Mouse (Mus musculus) erythroblast, embryonic 14.5 days (primary cell): ENCODE measurements around the gene Pde4d. TPM values are rescaled to one million over a fixed set of nuclear protein-coding genes. Genes with fewer than 3 reads are reported as not detected.

ENCODE experiments used
- H3K27me3 ChIP-seq: 2 replicates; pipeline ENCODE4 v1.6.1; 2012; ENCODE audit warnings: inconsistent platforms; ENCODE audit not compliant: control insufficient read depth
- H3K36me3 ChIP-seq: 2 replicates; pipeline ENCODE4 v1.6.1; 2012; ENCODE audit warnings: mild to moderate bottlenecking, inconsistent platforms; ENCODE audit not compliant: control insufficient read depth
- H3K4me1 ChIP-seq: 2 replicates; pipeline ENCODE4 v1.6.1; 2012; ENCODE audit warnings: inconsistent platforms; ENCODE audit not compliant: control insufficient read depth
- H3K4me3 ChIP-seq: replicated peaks from 2 replicates; pipeline ENCODE3; 2012; ENCODE audit warnings: moderate library complexity, mild to moderate bottlenecking, inconsistent platforms
- H3K9me3 ChIP-seq: 2 replicates; pipeline ENCODE4 v1.6.1; 2012; ENCODE audit warnings: low read length, inconsistent platforms, mixed read lengths; ENCODE audit not compliant: control insufficient read depth
- GATA1 ChIP-seq: IDR thresholded peaks from 2 replicates; pipeline ENCODE4 v1.6.1; 2012; ENCODE audit warnings: low read length, inconsistent platforms, mixed read lengths
- TAL1 ChIP-seq: IDR thresholded peaks from 3 replicates; pipeline ENCODE4 v1.6.1; 2012; ENCODE audit warnings: low read length, inconsistent platforms, mixed read lengths
- polyA plus RNA-seq: library from polyadenylated mRNA; stranded (reverse); fragments of >175 nt; gene quantifications from 2 replicates; pipeline ENCODE4 v1.2.3, GENCODE M21; 2012

Gene Pde4d
- polyA plus RNA-seq, 1 experiment = 0.23 TPM

DNA sequence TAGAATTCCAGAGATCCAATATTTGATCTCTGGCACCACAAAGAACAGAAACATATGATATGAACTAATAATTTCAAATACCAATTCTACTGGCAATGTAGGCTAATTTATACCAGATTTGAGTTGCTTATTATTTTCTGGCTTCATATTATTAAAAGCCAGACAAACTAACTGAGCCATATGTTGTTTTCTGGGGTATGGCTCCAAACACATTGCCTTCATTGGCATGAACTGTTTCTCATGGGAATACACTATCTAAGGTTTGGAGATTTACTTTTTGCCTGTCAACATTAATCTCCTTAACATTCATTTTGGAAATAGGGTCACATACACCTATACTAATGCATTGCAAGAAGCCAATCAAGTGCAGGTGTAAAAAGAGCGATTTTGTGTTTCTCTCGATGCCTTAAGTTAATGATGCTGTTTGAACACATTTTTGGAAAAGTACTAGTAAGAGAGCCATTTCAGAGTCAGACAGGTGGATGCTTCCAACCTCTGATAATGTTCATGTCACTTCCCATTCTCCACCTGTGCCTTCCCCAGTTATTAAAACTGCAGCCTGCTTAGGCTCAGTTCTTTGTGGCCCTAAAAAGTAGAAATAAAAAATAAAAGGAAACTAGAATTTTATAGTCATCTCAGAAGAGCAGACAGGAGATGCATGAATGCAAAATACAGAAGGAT, 1070.4 kb downstream of the Pde4d start:
- TF ChIP-seq TAL1 (no peak), GATA1 (no peak)
- Histone ChIP-seq H3K9me3 (no peaks in the 10 kb centered on the region), H3K36me3 (no peaks in the 10 kb centered on the region), H3K4me1 (no peaks in the 10 kb centered on the region), H3K27me3 (no peaks in the 10 kb centered on the region), H3K4me3 (no peak overlapping the region)

DNA sequence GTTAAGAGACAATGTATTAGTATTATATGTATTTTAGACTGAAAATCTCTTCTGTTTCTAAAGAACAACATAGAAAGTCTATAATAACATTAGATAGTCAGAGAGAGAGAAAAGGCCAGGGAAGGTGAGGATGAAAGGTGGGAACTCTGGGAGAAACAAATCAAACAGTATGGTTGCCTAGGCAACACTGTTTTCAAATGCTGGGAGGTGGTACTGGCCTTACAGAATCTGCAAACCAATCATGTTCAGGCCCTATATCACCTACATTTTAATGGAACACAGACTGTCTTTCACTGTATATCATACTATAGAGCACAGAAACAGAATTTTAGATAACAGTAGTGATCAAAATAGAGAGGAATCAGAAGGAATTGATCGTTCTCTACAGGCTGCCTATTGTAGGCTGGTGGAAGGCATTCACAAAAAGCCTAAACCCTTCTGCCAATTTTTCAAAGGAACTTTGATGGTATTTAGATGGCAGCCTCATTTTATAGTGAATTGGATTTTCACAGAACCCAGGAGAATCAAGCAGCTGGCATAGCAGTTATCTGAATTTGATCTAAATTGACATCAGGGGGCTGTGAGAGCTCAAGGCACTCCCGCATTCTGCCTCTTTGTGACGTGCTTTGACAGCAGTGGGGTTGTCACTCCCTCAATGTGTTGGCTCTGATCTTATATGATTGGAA, 1084.2 kb downstream of the Pde4d start:
- Histone ChIP-seq H3K9me3 (no peaks in the 10 kb centered on the region), H3K27me3 (no peaks in the 10 kb centered on the region), H3K4me3 (no peak overlapping the region), H3K36me3 (no peaks in the 10 kb centered on the region), H3K4me1 (no peaks in the 10 kb centered on the region)
- TF ChIP-seq TAL1 = no peak
- no peak for TF ChIP-seq GATA1

DNA sequence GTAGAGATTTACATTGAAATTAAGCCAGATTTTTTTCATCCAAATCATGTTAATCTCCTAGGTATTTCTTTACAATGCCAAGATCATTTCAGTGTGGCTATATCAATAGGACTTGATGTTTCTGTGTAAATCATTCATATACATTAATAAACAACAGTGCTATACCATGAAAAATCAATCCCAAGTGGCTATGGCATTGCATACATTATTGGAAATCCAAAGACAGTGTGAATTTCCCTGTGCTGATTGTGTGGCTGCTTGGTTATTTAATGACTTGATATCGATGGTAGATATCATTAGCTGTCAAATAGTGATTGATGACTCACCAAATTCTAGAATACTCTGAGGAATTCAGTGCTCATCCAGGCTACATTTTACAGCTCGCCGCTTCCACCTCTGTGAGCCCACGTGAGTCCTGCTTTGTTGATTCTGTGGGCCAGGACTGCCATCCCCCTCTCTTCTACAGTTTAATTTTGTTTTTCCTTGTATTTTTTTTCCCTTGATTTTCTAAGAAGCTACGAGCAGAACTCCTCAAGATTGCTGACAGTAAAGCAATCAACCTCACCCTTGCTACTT, 1085.0 kb downstream of the Pde4d start:
- Histone ChIP-seq H3K4me1 (no peaks in the 10 kb centered on the region), H3K36me3 (no peaks in the 10 kb centered on the region), H3K4me3 (no peak overlapping the region), H3K27me3 (no peaks in the 10 kb centered on the region), H3K9me3 (no peaks in the 10 kb centered on the region)
- TF ChIP-seq GATA1 (no peak), TAL1 (no peak)

DNA sequence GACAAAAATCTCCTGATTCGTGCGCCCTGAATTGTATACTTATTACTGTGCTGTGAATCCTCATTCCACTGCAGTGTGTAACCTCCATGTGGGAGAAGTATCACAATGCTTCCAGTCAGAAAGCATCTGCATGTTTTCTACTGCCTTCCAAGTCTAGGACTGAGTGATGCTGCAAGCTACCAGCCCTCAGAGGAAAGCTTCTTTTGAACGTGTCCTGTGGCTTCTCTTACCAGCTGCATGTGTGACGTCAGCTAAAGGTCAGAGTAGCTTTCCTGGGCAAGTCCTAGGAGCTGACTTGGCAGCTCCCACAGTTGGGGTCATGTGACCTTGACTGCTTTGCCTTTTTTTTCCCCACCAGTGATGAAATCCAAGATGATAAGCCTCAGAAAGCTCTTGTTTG, 1086.9 kb downstream of the Pde4d start:
- H3K36me3 ChIP-seq = no peaks in the 10 kb centered on the region
- no peaks in the 10 kb centered on the region for H3K9me3 ChIP-seq
- no peak overlapping the region for H3K4me3 ChIP-seq
- no peaks in the 10 kb centered on the region for H3K27me3 ChIP-seq
- TF ChIP-seq TAL1 (no peak), GATA1 (no peak)
- no peaks in the 10 kb centered on the region for H3K4me1 ChIP-seq

DNA sequence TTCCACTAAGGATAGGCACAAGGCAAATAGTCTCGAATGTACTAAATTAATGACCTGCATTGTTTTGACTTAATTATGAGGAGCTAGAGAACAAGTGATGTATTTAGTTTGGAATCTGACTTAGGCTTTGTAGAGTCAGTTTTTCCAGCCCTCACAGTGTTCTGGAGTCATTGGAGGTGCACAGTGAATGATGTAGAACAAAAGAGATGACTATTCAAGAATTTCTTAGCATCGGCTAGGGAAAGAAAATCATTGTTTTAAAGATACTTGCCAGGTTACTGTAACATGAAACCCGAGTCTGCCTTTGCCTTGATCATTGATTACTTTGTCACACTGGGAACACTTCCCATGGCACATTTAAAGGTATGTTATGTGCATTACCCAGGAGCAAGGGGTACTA, 1089.6 kb downstream of the Pde4d start:
- H3K4me1 ChIP-seq = no peaks in the 10 kb centered on the region
- no peak for TF ChIP-seq TAL1
- TF ChIP-seq GATA1 = no peak
- no peaks in the 10 kb centered on the region for H3K9me3 ChIP-seq
- no peaks in the 10 kb centered on the region for H3K27me3 ChIP-seq
- no peak overlapping the region for H3K4me3 ChIP-seq
- no peaks in the 10 kb centered on the region for H3K36me3 ChIP-seq

DNA sequence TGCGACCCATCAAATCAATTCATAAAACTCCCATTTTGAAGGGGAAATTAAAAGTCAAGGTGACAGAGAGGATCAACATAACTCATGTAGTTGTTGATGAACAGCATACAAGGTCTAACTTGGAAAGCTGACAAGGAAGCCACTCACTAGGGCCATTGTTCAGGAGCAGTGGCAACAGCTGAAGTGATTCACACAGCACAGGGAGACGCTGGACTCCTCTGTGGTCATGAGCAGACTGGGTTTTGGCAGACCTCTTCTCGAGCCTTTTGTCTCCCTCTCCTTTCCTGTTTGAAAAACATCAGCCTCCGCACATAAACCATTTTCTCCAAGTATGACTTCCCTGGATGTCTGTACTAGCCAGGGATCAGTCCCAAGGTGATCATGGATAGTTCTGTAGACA, 1094.9 kb downstream of the Pde4d start:
- Histone ChIP-seq H3K4me3 (no peak overlapping the region), H3K27me3 (no peaks in the 10 kb centered on the region), H3K9me3 (no peaks in the 10 kb centered on the region), H3K36me3 (no peaks in the 10 kb centered on the region), H3K4me1 (no peaks in the 10 kb centered on the region)
- TF ChIP-seq TAL1 = no peak

DNA sequence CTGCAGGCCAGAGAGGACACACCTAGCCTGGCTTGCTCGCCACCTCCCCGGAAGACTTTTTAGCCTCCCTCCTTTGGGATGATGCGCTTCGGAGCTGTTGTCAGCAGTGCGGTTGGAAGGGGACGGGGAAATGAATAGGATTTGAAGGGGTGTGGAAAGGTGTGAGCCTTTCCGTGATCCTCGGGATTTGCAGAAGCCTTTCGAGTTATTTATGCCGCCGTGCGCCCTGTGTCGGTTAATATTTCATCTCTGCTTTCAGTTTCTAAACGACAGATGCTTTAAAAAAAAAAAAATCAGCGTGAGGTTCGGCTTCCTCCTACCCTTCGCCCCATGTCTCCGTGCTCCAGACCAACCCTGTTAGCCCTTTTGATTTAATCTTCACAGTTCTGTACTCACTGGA, 1096.6 kb downstream of the Pde4d start:
- Histone ChIP-seq H3K27me3 (no peaks in the 10 kb centered on the region), H3K4me1 (no peaks in the 10 kb centered on the region), H3K4me3 (no peak overlapping the region), H3K36me3 (no peaks in the 10 kb centered on the region), H3K9me3 (no peaks in the 10 kb centered on the region)
- TF ChIP-seq GATA1 = no peak

DNA sequence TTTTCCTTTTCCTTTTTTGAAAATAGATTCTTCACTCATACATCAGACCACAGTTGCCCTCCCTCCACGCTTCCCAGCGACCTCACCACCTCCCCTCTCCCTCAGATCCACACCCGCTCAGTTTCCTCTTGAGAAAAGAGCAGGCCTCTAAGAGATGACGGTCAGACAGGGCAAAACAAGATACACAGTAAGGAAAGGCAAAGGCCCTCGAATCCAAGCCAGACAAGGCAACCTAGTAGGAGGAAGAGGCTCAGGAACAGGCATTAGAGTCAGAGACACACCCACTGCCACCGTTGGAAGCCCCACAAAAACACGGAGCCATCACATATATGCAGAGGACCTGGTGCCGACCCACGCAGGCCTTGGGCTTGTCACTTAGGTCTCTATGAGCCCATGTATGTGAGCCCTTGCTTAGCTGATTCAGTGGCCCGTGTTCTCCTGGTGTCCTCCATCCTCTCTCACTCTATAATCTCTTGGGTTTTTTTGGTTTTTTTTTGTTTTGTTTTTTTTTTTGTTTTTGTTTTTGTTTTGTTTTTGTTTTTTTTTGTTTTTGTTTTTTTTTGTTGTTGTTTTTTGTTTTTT, 1097.3 kb downstream of the Pde4d start:
- H3K9me3 ChIP-seq = no peaks in the 10 kb centered on the region
- H3K4me1 ChIP-seq = no peaks in the 10 kb centered on the region
- no peaks in the 10 kb centered on the region for H3K36me3 ChIP-seq
- H3K27me3 ChIP-seq = no peaks in the 10 kb centered on the region
- TF ChIP-seq GATA1 (no peak), TAL1 (no peak)
- no peak overlapping the region for H3K4me3 ChIP-seq

DNA sequence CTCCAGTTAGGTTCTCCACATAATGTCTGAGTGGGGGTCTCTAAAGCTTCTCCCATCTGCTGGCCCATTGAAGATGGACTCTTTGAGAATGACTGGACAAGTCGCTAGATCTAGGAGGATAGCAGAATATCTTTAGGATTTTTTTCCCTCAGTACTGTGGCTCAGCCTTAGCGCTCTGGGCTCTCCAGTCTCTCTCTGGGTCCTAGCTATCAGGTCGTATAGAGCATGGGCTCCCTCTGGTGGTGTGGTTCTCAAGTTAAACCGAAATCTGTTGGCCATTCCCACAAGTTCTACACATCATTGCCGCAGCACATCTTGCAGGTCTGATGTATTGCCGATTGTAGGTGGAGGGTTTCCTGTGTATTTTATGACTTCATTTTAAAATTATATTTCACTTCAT, 1098.0 kb downstream of the Pde4d start:
- H3K36me3 ChIP-seq = no peaks in the 10 kb centered on the region
- no peaks in the 10 kb centered on the region for H3K4me1 ChIP-seq
- H3K4me3 ChIP-seq = no peak overlapping the region
- H3K27me3 ChIP-seq = no peaks in the 10 kb centered on the region
- TF ChIP-seq GATA1 (no peak), TAL1 (no peak)
- no peaks in the 10 kb centered on the region for H3K9me3 ChIP-seq
